Mouse (Mus musculus) heart, embryonic 16.5 days (tissue): ENCODE measurements around the gene BC025920. TPM values are rescaled to one million over a fixed set of nuclear protein-coding genes. Genes with fewer than 3 reads are reported as not detected.

Experiments used
- ATAC-seq: fragments of 200-750 bp; cut with Nextera tagmentation; replicated peaks from 2 replicates; pipeline ENCODE4 v1.8.0; 2017; ENCODE audit warnings: moderate number of reproducible peaks; ENCODE audit not compliant: insufficient read depth, low FRiP score; ENCODE audit errors: extremely low read depth
- H3K27ac ChIP-seq: fragments of 300-500 bp; sonication (generic); 2 replicates; pipeline ENCODE4 v1.5.1; 2014; ENCODE audit warnings: mild to moderate bottlenecking, low read length, control low read depth, moderate library complexity
- H3K27me3 ChIP-seq: fragments of 300-500 bp; sonication (generic); 2 replicates; pipeline ENCODE4 v1.6.1; 2014; ENCODE audit warnings: low read length, mixed read lengths; ENCODE audit not compliant: control insufficient read depth, insufficient read depth
- H3K36me3 ChIP-seq: fragments of 300-500 bp; sonication (generic); 2 replicates; pipeline ENCODE4 v1.6.1; 2014; ENCODE audit not compliant: control insufficient read depth, insufficient read depth
- H3K4me1 ChIP-seq: fragments of 300-500 bp; sonication (generic); 2 replicates; pipeline ENCODE4 v1.6.1; 2014; ENCODE audit warnings: low read length, mixed read lengths; ENCODE audit not compliant: control insufficient read depth, insufficient read depth
- H3K4me2 ChIP-seq: fragments of 300-500 bp; sonication (generic); 2 replicates; pipeline ENCODE4 v1.6.1; 2014; ENCODE audit warnings: low read depth, mild to moderate bottlenecking, control low read depth, low read length
- H3K4me3 ChIP-seq: fragments of 300-500 bp; sonication (generic); 2 replicates; pipeline ENCODE4 v1.5.1; 2014; ENCODE audit warnings: mild to moderate bottlenecking, control low read depth, low read length
- H3K9ac ChIP-seq: fragments of 300-500 bp; sonication (generic); 2 replicates; pipeline ENCODE4 v1.6.1; 2014; ENCODE audit warnings: low read length, control low read depth
- H3K9me3 ChIP-seq: fragments of 300-500 bp; sonication (generic); replicated peaks from 2 replicates; pipeline ENCODE4 v1.6.1; 2016; ENCODE audit warnings: low read length; ENCODE audit not compliant: control insufficient read depth
- WGBS: fragments of 180-500 bp; shearing (Covaris S2); extraction: QIAGEN DNeasy Blood & Tissue Kit; methylation state at CpG from one replicate; pipeline ENCODE4 v1.1.7; 2014; 5-methylcytosine and 5-hydroxymethylcytosine counted together
- polyA plus RNA-seq: library from polyadenylated mRNA; unstranded; fragments of >200 nt; fragmentation: Nextera tagmentation; extraction: Ambion mirVana; gene quantifications from 2 replicates; pipeline ENCODE4 v1.2.1, GENCODE M21; 2015

Gene BC025920
- polyA plus RNA-seq, 1 experiment from 2014 or later: 1.2 TPM

DNA sequence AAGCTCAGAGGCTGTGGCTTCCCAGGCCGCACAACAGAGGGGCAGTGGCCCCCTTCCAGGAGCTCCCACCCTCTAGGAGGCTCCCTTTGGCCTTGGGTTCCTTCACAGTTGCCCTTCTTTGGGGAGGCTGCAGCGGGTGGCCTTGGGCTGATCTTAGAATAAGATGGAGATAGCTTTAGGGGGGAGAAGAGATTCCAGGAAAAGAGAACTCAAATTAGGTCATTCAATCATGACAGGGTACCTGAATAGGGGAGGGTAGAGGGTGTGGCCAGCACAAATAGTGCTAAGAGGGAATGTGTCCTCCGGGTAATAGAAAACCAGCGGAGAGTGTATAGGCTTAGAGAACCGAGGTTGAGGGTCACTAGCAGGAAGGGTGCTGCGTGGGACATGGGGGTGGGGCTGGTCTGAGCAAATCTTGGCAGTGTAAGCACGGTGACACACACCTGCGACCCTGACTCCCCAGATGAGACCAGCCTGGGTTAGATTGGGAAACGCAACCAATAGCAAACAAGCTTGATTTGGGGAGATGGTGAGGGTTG lies 33.9 kb upstream of the BC025920 start:
- H3K36me3 ChIP-seq: no peaks in the 10 kb centered on the region
- ATAC-seq: no peak
- peak overlapping the region; percentile 63 for H3K27ac ChIP-seq
- peak overlapping the region; percentile 70 for H3K9ac ChIP-seq
- H3K4me3 ChIP-seq: peak overlapping the region; percentile 44
- H3K4me2 ChIP-seq: peak overlapping the region; percentile 96
- H3K4me1 ChIP-seq: peaks cover 43% of the 10 kb centered on the region
- no peaks in the 10 kb centered on the region for H3K27me3 ChIP-seq
- WGBS: 17% methylated on average over 9 of the region's 9 CpGs
- no peaks in the 10 kb centered on the region for H3K9me3 ChIP-seq

- Histone ChIP-seq H3K4me1 (peaks cover 43% of the 10 kb centered on the region), H3K4me2 (no peak overlapping the region), H3K27ac (no peak overlapping the region), H3K9me3 (no peaks in the 10 kb centered on the region), H3K9ac (no peak overlapping the region), H3K27me3 (no peaks in the 10 kb centered on the region), H3K4me3 (no peak overlapping the region), H3K36me3 (no peaks in the 10 kb centered on the region)
- 29% methylated on average over 9 of the region's 9 CpGs for WGBS
- no peak for ATAC-seq
These were observed 33.1 kb upstream of the BC025920 start for GRCm38 (mm10) chr10:81572975-81573374.

DNA sequence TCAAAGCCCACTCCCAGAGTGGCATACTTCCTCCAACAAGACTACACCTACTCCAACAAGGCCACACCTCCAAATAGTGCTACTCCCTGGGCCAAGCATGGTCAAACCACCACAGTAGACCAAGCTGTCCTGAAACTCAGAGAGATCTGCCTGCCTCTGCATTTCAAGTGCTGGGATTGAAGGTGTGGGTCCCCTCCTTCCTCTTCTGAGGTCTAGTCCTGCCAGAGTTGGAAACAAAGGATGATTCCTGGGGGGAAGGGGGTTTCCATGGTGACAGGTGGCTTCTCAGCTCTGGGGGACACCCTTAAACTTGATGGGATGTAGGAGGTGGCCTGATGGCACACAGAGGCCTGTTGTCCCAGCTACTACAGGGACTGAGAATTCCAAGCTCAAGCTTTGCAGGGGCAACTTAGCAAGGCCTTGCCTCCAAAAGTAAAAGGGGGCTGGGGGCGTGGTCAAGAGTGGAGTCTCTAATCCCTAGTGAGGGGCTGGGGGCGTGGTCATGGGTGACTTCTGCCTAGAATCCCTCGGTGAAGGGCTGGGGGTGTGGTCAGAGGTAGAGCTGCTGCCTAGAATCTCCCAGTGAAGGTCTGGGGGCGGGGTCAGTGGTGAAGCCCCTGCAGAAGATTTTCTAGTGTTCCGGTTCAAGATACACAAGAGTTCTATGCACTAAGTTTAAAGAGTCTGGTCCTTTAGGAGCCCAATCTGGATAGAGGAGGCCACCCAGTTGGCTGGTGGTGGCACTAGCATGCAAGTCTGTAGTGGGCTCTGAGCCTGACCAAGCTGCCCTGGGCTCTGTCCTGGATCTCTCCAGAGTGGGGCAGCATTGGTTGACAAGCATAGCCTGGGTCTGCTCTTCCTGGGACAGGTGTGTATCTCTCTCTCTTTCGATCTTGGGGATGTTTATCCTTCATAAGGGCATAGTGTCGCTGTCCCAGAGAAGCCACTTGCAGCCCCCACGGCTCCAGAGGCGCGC lies 31.7 kb upstream of the BC025920 start, which contains the start of gene Tle2:
TSS of gene Tle2 (plus strand) at position 481 of the 976 bp plus-strand sequence.
- 22% methylated on average over 10 of the region's 10 CpGs for WGBS
- H3K27me3 ChIP-seq: no peaks in the 10 kb centered on the region
- peak within 1 kb of the TSS; percentile 75 for H3K4me3 ChIP-seq
- no peaks in the 10 kb centered on the region for H3K36me3 ChIP-seq
- 0 out of 2 replicates have a peak within 1 kb of the TSS, but pooled peaks have one; percentile 20 for H3K27ac ChIP-seq
- peak within 1 kb of the TSS; percentile 86 for H3K9ac ChIP-seq
- peak within 1 kb of the TSS; percentile 81 for H3K4me2 ChIP-seq
- H3K4me1 ChIP-seq: peaks cover 31% of the 10 kb centered on the region
- no peaks in the 10 kb centered on the region for H3K9me3 ChIP-seq
- no peak for ATAC-seq

GRCm38 (mm10) chr10:81575208-81575631 lies 30.9 kb upstream of the BC025920 start:
- Histone ChIP-seq H3K36me3 (no peaks in the 10 kb centered on the region), H3K27me3 (no peaks in the 10 kb centered on the region), H3K9me3 (no peaks in the 10 kb centered on the region), H3K4me3 (peak overlapping the region; percentile 75), H3K4me1 (peaks cover 26% of the 10 kb centered on the region), H3K4me2 (peak overlapping the region; percentile 81), H3K9ac (peak overlapping the region; percentile 86), H3K27ac (0 out of 2 replicates have a peak overlapping the region, but pooled peaks have one; percentile 20)
- 0% methylated on average over 30 of the region's 30 CpGs for WGBS
- ATAC-seq: 0 out of 2 replicates have a peak, but pooled peaks have one; percentile 12

GRCm38 (mm10) chr10:81575695-81576094 lies 30.4 kb upstream of the BC025920 start:
- no peaks in the 10 kb centered on the region for H3K27me3 ChIP-seq
- peak overlapping the region; percentile 81 for H3K4me2 ChIP-seq
- no peak overlapping the region for H3K27ac ChIP-seq
- peak overlapping the region; percentile 86 for H3K9ac ChIP-seq
- H3K4me3 ChIP-seq: peak overlapping the region; percentile 75
- peaks cover 25% of the 10 kb centered on the region for H3K4me1 ChIP-seq
- ATAC-seq: no peak
- H3K9me3 ChIP-seq: no peaks in the 10 kb centered on the region
- no peaks in the 10 kb centered on the region for H3K36me3 ChIP-seq
- WGBS: 2% methylated on average over 6 of the region's 6 CpGs

DNA sequence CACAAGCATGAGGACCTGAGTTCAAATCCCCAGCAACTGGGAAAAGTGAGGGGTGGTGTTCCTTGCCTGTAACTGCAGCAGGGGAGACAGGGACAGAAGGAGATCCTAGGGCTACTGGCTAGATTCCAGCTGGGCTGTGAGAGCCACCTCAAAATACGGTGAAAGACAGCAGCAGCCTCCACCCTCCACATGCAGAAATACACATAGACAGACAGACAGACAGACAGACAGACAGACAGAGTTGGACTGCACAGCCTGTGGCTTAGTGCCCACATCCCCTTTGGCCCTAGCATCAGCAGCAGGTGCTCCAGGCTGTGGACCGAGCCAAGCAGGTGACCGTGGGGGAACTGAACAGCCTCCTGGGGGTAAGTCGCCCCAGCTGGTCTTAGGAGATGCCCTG lies 26.1 kb upstream of the BC025920 start:
- WGBS: 59% methylated on average over 4 of the region's 4 CpGs
- Histone ChIP-seq H3K9ac (no peak overlapping the region), H3K4me3 (no peak overlapping the region)

DNA sequence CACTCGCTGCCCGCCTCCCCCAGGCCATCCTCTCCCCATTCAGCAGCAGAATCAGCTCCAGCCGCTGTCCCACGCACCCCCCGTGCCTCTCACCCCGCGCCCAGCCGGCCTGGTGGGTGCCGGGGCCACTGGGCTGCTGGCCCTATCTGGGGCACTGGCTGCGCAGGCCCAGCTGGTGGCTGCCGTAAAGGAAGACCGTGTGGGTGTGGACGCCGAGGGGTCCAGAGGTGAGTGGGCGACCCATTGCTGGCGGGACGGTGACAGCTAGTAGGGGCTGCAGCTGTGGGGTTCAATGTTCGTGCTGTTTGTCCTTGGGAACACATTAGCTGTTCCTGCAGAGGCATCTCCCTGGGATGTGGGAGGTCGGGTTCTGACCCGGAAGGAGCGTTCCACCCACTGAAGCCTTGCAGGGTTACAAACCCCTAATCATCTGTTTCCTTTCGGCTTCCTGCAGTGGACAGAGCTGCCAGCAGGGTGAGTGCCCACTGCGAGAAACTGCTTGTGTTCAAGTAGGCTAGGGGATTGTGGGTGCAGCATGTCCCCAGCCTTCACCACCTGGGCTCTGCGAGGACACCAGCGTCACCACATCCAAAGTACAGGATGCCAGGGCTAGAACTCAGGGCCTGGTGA lies 25.5 kb upstream of the BC025920 start:
- WGBS: 50% methylated on average over 25 of the region's 25 CpGs
- no peak overlapping the region for H3K4me3 ChIP-seq
- H3K27me3 ChIP-seq: no peaks in the 10 kb centered on the region
- no peak overlapping the region for H3K4me2 ChIP-seq
- peaks cover 10% of the 10 kb centered on the region; the same call in 1 of the 2 replicates for H3K4me1 ChIP-seq
- H3K9me3 ChIP-seq: no peaks in the 10 kb centered on the region
- peaks cover 7% of the 10 kb centered on the region for H3K36me3 ChIP-seq
- H3K27ac ChIP-seq: no peak overlapping the region
- no peak overlapping the region for H3K9ac ChIP-seq
- ATAC-seq: no peak

More for the DNA sequence above, 26.1 kb upstream of the BC025920 start:
- Histone ChIP-seq H3K36me3 (peaks cover 3% of the 10 kb centered on the region; the same call in 1 of the 2 replicates), H3K27ac (no peak overlapping the region), H3K27me3 (no peaks in the 10 kb centered on the region), H3K4me1 (peaks cover 13% of the 10 kb centered on the region), H3K9me3 (no peaks in the 10 kb centered on the region), H3K4me2 (no peak overlapping the region)
- ATAC-seq: no peak

DNA sequence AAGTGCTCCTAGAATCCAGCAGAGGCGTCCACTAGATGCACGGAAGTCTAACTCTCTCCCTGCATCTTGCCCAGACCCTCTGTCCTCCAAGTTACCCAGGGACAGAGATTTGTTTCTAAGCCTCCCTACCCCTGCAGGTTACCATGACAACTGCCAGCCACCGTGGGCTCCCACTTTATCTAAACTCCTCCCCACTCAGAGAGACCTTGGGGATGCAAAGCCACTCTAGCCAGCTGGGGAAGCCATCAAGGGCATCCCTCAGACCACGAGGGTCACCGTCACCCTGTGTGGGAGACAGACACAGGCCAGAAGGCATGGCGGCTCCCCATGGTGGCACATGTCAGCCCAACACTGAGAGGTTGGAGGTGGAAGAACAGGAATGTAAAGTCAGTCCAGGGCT lies 22.7 kb upstream of the BC025920 start:
- Histone ChIP-seq H3K27ac (no peak overlapping the region), H3K27me3 (no peaks in the 10 kb centered on the region), H3K9me3 (no peaks in the 10 kb centered on the region), H3K4me1 (peaks cover 4% of the 10 kb centered on the region; the same call in 1 of the 2 replicates), H3K9ac (no peak overlapping the region), H3K4me2 (no peak overlapping the region), H3K4me3 (no peak overlapping the region), H3K36me3 (peaks cover 15% of the 10 kb centered on the region)
- no peak for ATAC-seq
- WGBS: 52% methylated on average over 6 of the region's 6 CpGs
